Mouse (Mus musculus) central nervous system, embryonic 14 days (tissue): ENCODE results near the gene Atp6ap1l. TPM values are rescaled to one million over a fixed set of nuclear protein-coding genes. Genes with fewer than 3 reads are reported as not detected.

Source experiments
- polyA plus RNA-seq: library from polyadenylated mRNA; depleted of rRNA; stranded (reverse); fragments of >200 nt; gene quantifications from 2 replicates; pipeline ENCODE4 v1.2.3, GENCODE M21; 2012; rRNA removed

The Atp6ap1l gene
- polyA plus RNA-seq = 2.0 and 2.2 TPM in 2 replicates

DNA sequence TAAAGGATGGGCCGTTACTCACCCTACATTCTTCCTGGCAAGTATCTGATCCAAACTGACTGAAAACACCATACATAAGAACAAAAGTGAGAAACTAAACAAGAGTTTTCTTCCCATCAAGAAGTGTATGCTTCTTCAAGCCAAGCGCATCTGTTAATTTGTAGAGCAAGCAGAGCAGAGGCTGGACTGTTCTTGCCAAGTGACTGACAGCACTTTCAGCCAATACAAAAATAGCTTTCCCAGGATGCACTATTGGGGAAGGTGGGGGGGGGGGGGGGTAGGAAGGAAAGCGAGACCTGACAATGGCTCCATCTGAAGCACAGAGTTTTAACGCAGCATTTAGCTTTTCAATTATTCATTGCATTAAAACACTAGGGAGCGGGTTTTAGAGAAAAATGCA, at the start of gene Atp6ap1l:
Gene Atp6ap1l (minus strand): TSS at position 180 of the 400 bp plus-strand sequence.

DNA sequence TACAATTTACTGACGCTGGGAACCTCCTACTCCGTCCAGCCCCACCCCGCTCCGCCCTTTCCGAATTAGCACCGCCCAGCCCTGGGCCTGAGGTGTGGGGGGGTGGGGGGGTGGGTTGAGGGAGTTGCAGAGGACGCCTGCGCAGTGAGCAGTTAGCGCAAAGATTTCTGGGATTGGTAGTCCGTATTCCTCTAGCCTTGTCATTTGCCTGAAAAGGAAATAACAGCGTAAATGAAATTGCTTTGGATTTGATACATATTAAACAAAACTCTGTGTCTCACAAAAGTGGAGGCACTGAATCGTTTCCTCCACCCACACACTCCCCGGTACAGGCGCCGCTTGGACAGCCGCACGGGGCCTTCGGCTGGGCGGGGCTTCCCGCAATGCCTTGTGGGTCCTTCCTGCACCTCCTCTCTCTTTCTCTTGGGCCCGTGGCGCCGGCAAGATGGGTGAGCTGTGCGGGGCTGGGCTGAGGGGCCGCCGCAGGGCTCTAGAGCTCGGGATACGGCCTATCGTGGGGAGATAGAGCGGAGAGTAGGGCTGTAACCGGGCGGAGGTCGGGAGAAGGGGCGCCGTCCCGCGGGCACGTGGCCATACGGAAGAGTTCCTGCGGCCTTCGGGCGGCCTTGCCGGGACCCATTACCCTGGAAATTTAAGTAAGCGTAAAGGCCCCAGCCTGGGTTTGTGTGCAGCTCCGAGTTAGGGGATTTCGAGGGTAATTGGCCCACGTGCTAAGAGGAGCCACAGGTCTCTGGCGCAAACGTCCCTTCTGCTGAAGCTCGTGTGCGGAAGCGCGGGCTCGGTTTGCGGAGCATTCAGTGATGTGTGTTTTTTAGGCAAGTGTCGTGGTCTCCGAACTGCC, 17.8 kb upstream of the Atp6ap1l start, which contains the start of gene Rps23:
Gene Rps23 (plus strand): TSS at position 208 of the 862 bp plus-strand sequence.

Other genes with a start within 250 kb of the Atp6ap1l start
- 1,032 and 1,064 TPM in 2 replicates for gene Rps23, start 17.6 kb upstream of the Atp6ap1l start, polyA plus RNA-seq